Mouse (Mus musculus) gastrocnemius, adult 2 months (tissue): ENCODE measurements around the gene Ip6k1. TPM values are rescaled to one million over a fixed set of nuclear protein-coding genes. Genes with fewer than 3 reads are reported as not detected.
A peak's percentile ranks its signal among the peaks of the same experiment; 100 is the strongest.

Source experiments
- DNase-seq: peaks from one replicate; pipeline ENCODE4 v3.0.0; 2022
- H3K27ac ChIP-seq: fragments of 200-600 bp; 2 replicates; pipeline ENCODE4 v1.8.1; 2022; ENCODE audit warnings: mild to moderate bottlenecking
- H3K4me3 ChIP-seq: fragments of 200-600 bp; 2 replicates; pipeline ENCODE4 v1.8.1; 2022; ENCODE audit warnings: mild to moderate bottlenecking, moderate library complexity
- CTCF ChIP-seq: fragments of 200-600 bp; IDR thresholded peaks from 2 replicates; pipeline ENCODE4 v1.8.1; 2022; ENCODE audit warnings: antibody characterized with exemption, mild to moderate bottlenecking, moderate library complexity
- intact Hi-C: fragments of 180-260 bp; cut with DNase I; formaldehyde crosslinking; loops from one replicate; pipeline ENCODE4 v1.15.1; 2025
- microRNA-seq: library from miRNA; unstranded; fragments of <30 nt; microRNA quantifications from one replicate; pipeline ENCODE4 v1.2.0, GENCODE M21; 2021
- total RNA-seq, 2 experiments: library from RNA; stranded (reverse); gene quantifications; 2 replicates each; pipeline ENCODE4 v1.2.3; 2021

Gene Ip6k1
- total RNA-seq, 2 experiments from 2014 or later: 26.2 to 30.5 TPM

GRCm38 (mm10) chr9:108080168-108080567 lies 77.9 kb downstream of the Ip6k1 start, which contains the start of gene Mst1:
Mst1 (plus strand) TSS chr9:108080436.
- peak within 1 kb of the TSS; percentile 97 for H3K27ac ChIP-seq
- peak within 1 kb of the TSS; percentile 99 for H3K4me3 ChIP-seq
- TF ChIP-seq CTCF: no peak
- intact Hi-C loops: no loop called here
- DNase-seq: no peak

- H3K4me3 ChIP-seq: no peak overlapping the region
- H3K27ac ChIP-seq: no peak overlapping the region
- intact Hi-C loops: no loop called here
- no peak for DNase-seq
- no peak for TF ChIP-seq CTCF
These were observed 80.2 kb downstream of the Ip6k1 start for GRCm38 (mm10) chr9:108082549-108082948.

- no peak within 1 kb of the TSS for H3K27ac ChIP-seq
- intact Hi-C loops: no loop called here
- H3K4me3 ChIP-seq: no peak within 1 kb of the TSS
- DNase-seq: no peak
- no peak for TF ChIP-seq CTCF
These were observed 80.7 kb downstream of the Ip6k1 start, which contains the start of gene Rnf123 for GRCm38 (mm10) chr9:108082988-108083431. Rnf123 (minus strand) TSS chr9:108083346.

GRCm38 (mm10) chr9:108083561-108083960 lies 81.3 kb downstream of the Ip6k1 start:
- TF ChIP-seq CTCF: no peak
- H3K27ac ChIP-seq: no peak overlapping the region

GRCm38 (mm10) chr9:108085261-108085660 lies 83.0 kb downstream of the Ip6k1 start:
- DNase-seq: no peak
- intact Hi-C loops: no loop called here

More at GRCm38 (mm10) chr9:108083561-108083960, 81.3 kb downstream of the Ip6k1 start:
- intact Hi-C loops: no loop called here
- DNase-seq: no peak
- H3K4me3 ChIP-seq: no peak overlapping the region

GRCm38 (mm10) chr9:108090611-108091120 lies 88.4 kb downstream of the Ip6k1 start:
- intact Hi-C loops: loop anchor here (10.0 kb wide), 1 partner anchor 324 kb away; no protein-coding TSS in a partner anchor
- no peak overlapping the region for H3K27ac ChIP-seq
- no peak for DNase-seq
- no peak overlapping the region for H3K4me3 ChIP-seq
- TF ChIP-seq CTCF: no peak

More at GRCm38 (mm10) chr9:108085261-108085660, 83.0 kb downstream of the Ip6k1 start:
- H3K27ac ChIP-seq: no peak overlapping the region
- TF ChIP-seq CTCF: no peak
- no peak overlapping the region for H3K4me3 ChIP-seq

GRCm38 (mm10) chr9:108093586-108093985 lies 91.3 kb downstream of the Ip6k1 start:
- TF ChIP-seq CTCF: no peak
- intact Hi-C loops: loop anchor here (10.0 kb wide), 1 partner anchor 321 kb away; no protein-coding TSS in a partner anchor
- H3K27ac ChIP-seq: peak overlapping the region; percentile 92
- DNase-seq: no peak
- peak overlapping the region; percentile 96 for H3K4me3 ChIP-seq

- intact Hi-C loops: loop anchor here (2.0 to 10.0 kb wide), 2 partner anchors 106 to 320 kb away; no protein-coding TSS in a partner anchor
- peak; percentile 97 for DNase-seq
These were observed 92.1 kb downstream of the Ip6k1 start, which contains the start of gene Apeh for GRCm38 (mm10) chr9:108094184-108094941. Apeh (minus strand) TSS chr9:108094606.

GRCm38 (mm10) chr9:108094998-108095411 lies 92.7 kb downstream of the Ip6k1 start:
- Histone ChIP-seq H3K27ac (peak overlapping the region; percentile 92), H3K4me3 (peak overlapping the region; percentile 96)
- no peak for DNase-seq
- intact Hi-C loops: loop anchor here (1.0 to 10.0 kb wide), 4 partner anchors 42 to 320 kb away; no protein-coding TSS in a partner anchor
- TF ChIP-seq CTCF: no peak

More at GRCm38 (mm10) chr9:108094184-108094941, 92.1 kb downstream of the Ip6k1 start, which contains the start of gene Apeh:
- peak; percentile 20; the same call in 1 of the 2 replicates for TF ChIP-seq CTCF
- Histone ChIP-seq H3K4me3 (peak within 1 kb of the TSS; percentile 96), H3K27ac (peak within 1 kb of the TSS; percentile 92)

GRCm38 (mm10) chr9:108095518-108095917 lies 93.2 kb downstream of the Ip6k1 start:
- intact Hi-C loops: loop anchor here (1.0 to 10.0 kb wide), 4 partner anchors 42 to 319 kb away; no protein-coding TSS in a partner anchor

GRCm38 (mm10) chr9:108095949-108096712 lies 93.8 kb downstream of the Ip6k1 start:
- no peak for DNase-seq
- peak overlapping the region; percentile 13; the same call in 1 of the 2 replicates for H3K27ac ChIP-seq
- H3K4me3 ChIP-seq: no peak overlapping the region
- intact Hi-C loops: loop anchor here (1.0 to 10.0 kb wide), 4 partner anchors 41 to 319 kb away; no protein-coding TSS in a partner anchor
- no peak for TF ChIP-seq CTCF

More at GRCm38 (mm10) chr9:108095518-108095917, 93.2 kb downstream of the Ip6k1 start:
- DNase-seq: peak; percentile 72
- Histone ChIP-seq H3K4me3 (peak overlapping the region; percentile 96), H3K27ac (peak overlapping the region; percentile 92)
- TF ChIP-seq CTCF: peak; percentile 75

Small RNAs within 50 kb of the gene (microRNA-seq; reads per million reads assigned to microRNA genes)
- gene Mir7088: not detected

Other genes starting within 250 kb of the Ip6k1 start
- 10 to 100 TPM; 46.4 to 49.6 TPM for gene Rbm5, start 231.5 kb upstream of the Ip6k1 start, total RNA-seq
- 10 to 100 TPM; 22.0 to 22.7 TPM for gene Rbm6, start 129.3 kb upstream of the Ip6k1 start, total RNA-seq
- gene Mon1a, start 114.3 kb upstream of the Ip6k1 start, total RNA-seq: 10 to 100 TPM in 1 of 2 experiments, 1 to 10 TPM in 1; 9.6 to 11.3 TPM
- under 1 TPM; 0.54 to 0.81 TPM for gene Mst1r, start 95.6 kb upstream of the Ip6k1 start, total RNA-seq
- not detected for gene Actl11, start 74.0 kb upstream of the Ip6k1 start, total RNA-seq
- gene Camkv, start 66.8 kb upstream of the Ip6k1 start, total RNA-seq: under 1 TPM in 1 of 2 experiments, not detected in 1; 0.22 TPM
- gene Traip, start 52.4 kb upstream of the Ip6k1 start, total RNA-seq: under 1 TPM; 0.25 to 0.43 TPM
- 1 to 10 TPM; 2.3 to 3.1 TPM for gene Uba7, start 27.0 kb upstream of the Ip6k1 start, total RNA-seq
- gene Gm20661, start 19.4 kb upstream of the Ip6k1 start, total RNA-seq: not detected
- gene Inka1, start 16.6 kb upstream of the Ip6k1 start, total RNA-seq: 1 to 10 TPM; 1.1 to 3.2 TPM
- under 1 TPM in 1 of 2 experiments, not detected in 1; 0.42 TPM for gene Cdhr4, start 10.0 kb upstream of the Ip6k1 start, total RNA-seq
- not detected for gene Gm20662, start 6.2 kb upstream of the Ip6k1 start, total RNA-seq
- gene Gmppb, start 46.7 kb downstream of the Ip6k1 start, total RNA-seq: 1 to 10 TPM; 3.3 to 6.3 TPM
- gene Amigo3, start 50.7 kb downstream of the Ip6k1 start, total RNA-seq: 1 to 10 TPM; 1.5 to 3.1 TPM
- not detected for gene Mst1, start 77.9 kb downstream of the Ip6k1 start, total RNA-seq
- 100 to 1,000 TPM; 128 to 157 TPM for gene Rnf123, start 80.8 kb downstream of the Ip6k1 start, total RNA-seq
- gene Apeh, start 92.1 kb downstream of the Ip6k1 start, total RNA-seq: 10 to 100 TPM; 30.6 to 33.4 TPM
- gene Bsn, start 187.9 kb downstream of the Ip6k1 start, total RNA-seq: under 1 TPM in 1 of 2 experiments, not detected in 1; 0.03 TPM